13 mouse cellular contexts compared by ENCODE assay signal in genomic region chr11:11521908-11522441, GRCm38 (mm10). TPM values are rescaled to one million over a fixed set of nuclear protein-coding genes. Genes with fewer than 3 reads are reported as not detected.
DNase-seq lines count a peak whose midpoint lies in the region; ATAC-seq lines count a peak whose summit lies in the region.
"Had no signal": no experiment of that assay in that cellular context is flagged by ENCODE, and none has a peak within 500 bp of the region (broad histone marks: within the 10 kb centered on the region; RNA-seq: fewer than 3 reads in every experiment).

No protein-coding gene starts in this region.

- H3K4me3 ChIP-seq in kidney, embryonic 14.5 days (ENCODE audit: low read length): no peak overlapping the region
- H3K4me3 ChIP-seq: kidney, embryonic 15.5 days; limb, embryonic 10.5 days had no signal

- WGBS in kidney, embryonic 14.5 days: 73% methylated on average over 5 of the region's 5 CpGs

- H3K9me3 ChIP-seq in kidney, embryonic 14.5 days (ENCODE audit: control insufficient read depth, low read length): no peaks in the 10 kb centered on the region
- H3K9me3 ChIP-seq: kidney, embryonic 15.5 days; limb, embryonic 10.5 days had no signal

- no peak overlapping the region for H3K9ac ChIP-seq in kidney, embryonic 14.5 days (ENCODE audit: low read depth, low read length)
- H3K9ac ChIP-seq: kidney, embryonic 15.5 days had no signal

- no peaks in the 10 kb centered on the region for H3K27me3 ChIP-seq in kidney, embryonic 14.5 days (ENCODE audit: control insufficient read depth, insufficient read depth, low read length)
- H3K27me3 ChIP-seq: kidney, embryonic 15.5 days had no signal

- H3K4me1 ChIP-seq in kidney, embryonic 14.5 days (ENCODE audit: control insufficient read depth, insufficient read depth, low read length): no peaks in the 10 kb centered on the region
- H3K4me1 ChIP-seq: kidney, embryonic 15.5 days; limb, embryonic 10.5 days had no signal

- ATAC-seq in kidney, embryonic 14.5 days (ENCODE audit: low FRiP score, low TSS enrichment): no peak
- ATAC-seq: forebrain, embryonic 16.5 days had no signal

- H3K4me2 ChIP-seq in kidney, embryonic 14.5 days (replicated peaks; ENCODE audit: low read depth, low read length): no peak overlapping the region
- H3K4me2 ChIP-seq: kidney, embryonic 15.5 days had no signal

- H3K27ac ChIP-seq in kidney, embryonic 14.5 days (ENCODE audit: low read depth, low read length): no peak overlapping the region
- H3K27ac ChIP-seq: kidney, embryonic 15.5 days; limb, embryonic 10.5 days had no signal

- H3K36me3 ChIP-seq in kidney, embryonic 14.5 days (ENCODE audit: control insufficient read depth, insufficient read depth, low read length): no peaks in the 10 kb centered on the region
- H3K36me3 ChIP-seq: kidney, embryonic 15.5 days; limb, embryonic 10.5 days had no signal

- peak; percentile 41 for DNase-seq in lung, postnatal 36 days
- DNase-seq in lung, adult 18-20 months: no peak
- peak; percentile 58 for DNase-seq in liver
- peak; percentile 13 for DNase-seq in skeletal muscle tissue, adult 2 months (ENCODE audit: low read depth, low spot score)
- no peak for DNase-seq in cerebellum, postnatal 4 days (ENCODE audit: low spot score in 2 of 2)
- no peak for DNase-seq in embryo, embryonic 10 days (ENCODE audit: low spot score)
- no peak for DNase-seq in left cerebral cortex, adult 8-10 months (ENCODE audit: low spot score in 2 of 2)
- DNase-seq: adrenal gland, postnatal 25 days; heart, postnatal 14 days had no signal

RNA-seq across cellular contexts. Expression of gene Zpbp, which starts 59.8 kb away (rescaled TPM):
- 1 to 10 TPM; 1.1 to 1.5 (median 1.5) TPM for total RNA-seq in left cerebral cortex, adult 8-10 months (2022)
- 0.70 and 1.2 TPM in 2 replicates for polyA plus RNA-seq in kidney, embryonic 14.5 days (2014; fragmentation: Nextera tagmentation; extraction: Ambion mirVana)

Comparison
In these comparisons a context has a peak if more than half of its experiments do, and no peak if none do; other contexts are left out.
1. DNase-seq: peak in lung, postnatal 36 days (single experiment), liver (single experiment) and skeletal muscle tissue, adult 2 months (single experiment); none in lung, adult 18-20 months (0 of 2), cerebellum, postnatal 4 days (0 of 2), embryo, embryonic 10 days (single experiment) and left cerebral cortex, adult 8-10 months (0 of 2).